Mouse (Mus musculus) C2C12 (cell line): ENCODE measurements around the gene Gm6880.
"Not testable (repeated sequence)": the region's sequence is repeated elsewhere in the genome, so short reads cannot be mapped to it uniquely, and the experiment has no call there.

Experiments
- CTCF ChIP-seq: IDR thresholded peaks from one replicate; pipeline ENCODE4 v1.5.1; 2011; ENCODE audit not compliant: control insufficient read depth, insufficient read depth, insufficient read length
- FOSL1 ChIP-seq: IDR thresholded peaks from one replicate; pipeline ENCODE4 v1.8.0; 2011; ENCODE audit warnings: mild to moderate bottlenecking, low read length; ENCODE audit not compliant: poor library complexity, insufficient read depth, severe bottlenecking
- MAX ChIP-seq: IDR thresholded peaks from one replicate; pipeline ENCODE4 v1.6.1; 2011; ENCODE audit warnings: mild to moderate bottlenecking, control low read depth
- MYOD1 ChIP-seq: IDR thresholded peaks from one replicate; pipeline ENCODE4 v1.6.1; 2011; ENCODE audit warnings: low read depth; ENCODE audit not compliant: control insufficient read depth, insufficient read length
- MYOG ChIP-seq: IDR thresholded peaks from one replicate; pipeline ENCODE4 v1.6.1; 2011; ENCODE audit not compliant: control insufficient read depth, insufficient read length; ENCODE audit errors: extremely low read depth
- USF1 ChIP-seq: IDR thresholded peaks from one replicate; pipeline ENCODE4 v1.6.1; 2011; ENCODE audit warnings: low read depth, mild to moderate bottlenecking, control low read depth, moderate library complexity

DNA sequence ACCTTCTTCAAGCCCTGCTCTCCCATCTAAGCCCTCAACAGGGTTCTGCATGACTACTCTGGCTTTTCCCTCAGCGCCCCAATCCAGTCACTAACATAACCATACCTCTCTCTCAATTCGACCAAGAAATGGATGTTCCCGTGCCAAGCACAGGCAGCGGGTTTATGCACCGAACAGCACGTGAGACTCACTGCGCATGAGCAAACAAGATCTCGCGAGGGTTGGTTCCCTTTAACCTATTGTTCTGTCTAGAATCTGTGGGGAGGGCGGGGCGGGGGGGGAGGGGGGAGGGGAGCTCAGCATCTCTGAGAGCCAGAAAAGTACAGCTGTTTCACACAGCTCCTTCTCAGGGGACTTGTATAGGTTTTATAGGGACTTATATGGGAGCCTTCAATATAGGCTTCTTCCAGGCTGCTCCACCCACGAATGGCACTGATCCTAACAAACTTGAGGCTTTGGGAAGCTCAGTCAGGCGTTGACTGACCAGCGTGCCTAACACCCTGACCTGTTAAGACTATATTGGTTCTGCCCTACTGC is at the start of gene Gm6880:
- not testable (repeated sequence) for TF ChIP-seq CTCF, USF1, MAX, MYOD1, MYOG, FOSL1
